Mouse (Mus musculus): ENCODE results near the gene Mgst2.

DNA sequence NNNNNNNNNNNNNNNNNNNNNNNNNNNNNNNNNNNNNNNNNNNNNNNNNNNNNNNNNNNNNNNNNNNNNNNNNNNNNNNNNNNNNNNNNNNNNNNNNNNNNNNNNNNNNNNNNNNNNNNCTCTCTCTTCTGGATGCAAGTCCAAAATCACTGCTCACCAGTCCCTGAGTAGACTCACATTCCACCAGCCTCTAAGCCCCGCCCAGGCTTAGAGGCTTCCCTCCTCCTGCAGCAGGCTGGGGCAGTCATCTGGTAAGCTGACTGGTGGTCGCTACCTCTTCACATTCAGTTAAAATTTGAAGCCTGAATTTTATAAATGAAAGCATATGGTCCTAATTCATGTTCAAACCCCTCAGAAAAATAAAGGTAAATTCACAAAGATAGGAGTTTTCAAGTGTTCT is 8.4 kb downstream of the Mgst2 start:
- TF ChIP-seq POLR2A (IDR thresholded peaks at IDR 0.05; ENCODE audit: control insufficient read depth, low read depth, low read length) (no peak), CTCF (IDR thresholded peaks at IDR 0.05; ENCODE audit: control insufficient read depth, insufficient read depth, insufficient replicate concordance, low read depth, low read length) (no peak)

Data from testis, adult 2 months (tissue).